Mouse (Mus musculus): Measurements from ENCODE around the gene Zfp362.
A peak's percentile ranks its signal among the peaks of the same experiment; 100 is the strongest.

The Zfp362 gene

DNA sequence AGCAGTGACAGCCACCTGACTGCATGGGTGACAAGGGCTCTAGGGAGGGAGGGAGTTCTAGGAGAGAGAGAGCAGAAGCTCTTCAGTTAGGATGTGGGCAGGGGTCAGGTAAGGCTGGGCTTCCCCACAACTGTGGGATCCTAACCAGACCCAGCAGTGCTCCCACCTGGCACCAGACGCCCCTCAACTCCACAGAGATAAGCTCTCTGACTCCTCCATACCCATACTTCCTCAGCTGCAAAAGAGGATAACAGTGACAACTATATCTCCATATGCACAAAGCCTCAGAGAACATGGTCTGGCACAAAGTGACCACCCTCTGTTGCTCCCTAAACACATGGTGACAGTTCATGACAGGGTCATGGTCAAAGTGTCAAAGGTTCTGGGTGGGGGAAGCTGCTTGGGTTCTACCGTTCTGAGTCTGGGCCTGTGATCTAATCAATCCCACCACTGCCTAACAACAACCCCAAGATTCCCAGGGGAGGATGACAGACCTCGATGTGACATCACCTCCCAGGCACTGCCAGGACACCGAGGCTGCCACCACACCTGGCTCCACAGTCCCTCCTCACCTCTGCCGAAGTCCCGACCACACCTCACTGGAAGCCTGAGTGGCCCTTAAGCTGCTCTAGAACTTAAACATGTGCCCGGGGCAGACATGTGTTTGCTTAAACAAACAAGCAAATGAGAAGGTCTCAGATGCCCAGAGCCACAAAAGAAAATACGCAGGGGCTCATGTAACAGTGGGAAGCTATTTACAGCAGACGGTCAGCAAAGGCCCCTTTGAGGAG lies 4.0 kb downstream of the Zfp362 start:
- no peak for DNase-seq (ENCODE audit: low read depth, low spot score)

- no peak for DNase-seq (ENCODE audit: low read depth, low spot score)
Observed at GRCm38 (mm10) chr4:128796788-128797187, 9.1 kb downstream of the Zfp362 start.

GRCm38 (mm10) chr4:128795596-128795995 lies 10.2 kb downstream of the Zfp362 start:
- no peak for DNase-seq (ENCODE audit: low read depth, low spot score)

GRCm38 (mm10) chr4:128794198-128794597 lies 11.6 kb downstream of the Zfp362 start:
- DNase-seq (ENCODE audit: low read depth, low spot score) = peak; percentile 19

GRCm38 (mm10) chr4:128793710-128794109 lies 12.1 kb downstream of the Zfp362 start:
- DNase-seq (ENCODE audit: low read depth, low spot score) = peak; percentile 85

DNA sequence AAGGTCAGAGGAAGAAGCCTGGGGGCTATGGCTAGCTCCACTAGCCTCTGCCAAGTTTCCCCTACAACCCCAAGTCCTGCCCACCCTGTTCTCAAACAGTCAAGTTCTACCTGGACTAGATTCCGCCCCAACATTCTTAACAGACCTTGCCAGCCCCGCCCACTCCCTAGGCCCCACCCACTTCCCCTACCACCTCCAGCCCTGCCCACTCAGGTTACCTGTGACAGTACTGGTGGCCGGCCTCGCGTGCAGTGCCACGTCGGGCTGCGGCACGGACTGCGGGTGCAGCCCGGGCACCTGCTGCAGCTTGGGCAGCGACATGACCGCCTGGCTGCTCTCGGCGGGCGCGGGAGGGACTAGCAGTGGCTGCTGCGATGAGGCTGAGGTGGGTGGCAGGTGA lies 16.2 kb downstream of the Zfp362 start:
- no peak for DNase-seq (ENCODE audit: low read depth, low spot score)

DNA sequence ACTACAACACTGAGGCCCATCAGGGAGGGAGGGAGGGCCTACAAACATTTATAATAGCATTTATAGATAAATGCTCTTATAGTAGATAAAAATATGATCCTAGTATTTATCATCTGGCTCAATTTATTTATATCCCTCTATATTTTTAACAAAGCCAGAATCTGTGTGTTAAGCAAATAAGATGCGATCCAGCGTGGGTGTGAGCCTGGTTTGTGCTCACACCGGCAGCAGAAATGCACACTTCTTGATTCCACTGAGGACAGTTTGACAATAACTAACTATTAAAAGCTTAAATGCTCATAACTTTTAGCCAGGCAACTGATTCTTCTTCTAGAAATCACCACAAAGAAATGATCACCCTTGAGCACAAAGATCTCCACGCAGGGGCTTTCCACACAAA lies 17.7 kb downstream of the Zfp362 start:
- DNase-seq (ENCODE audit: low read depth, low spot score) = no peak

- DNase-seq (ENCODE audit: low read depth, low spot score) = no peak
Observed at GRCm38 (mm10) chr4:128787023-128787939, 18.6 kb downstream of the Zfp362 start.

GRCm38 (mm10) chr4:128785921-128786654 lies 19.8 kb downstream of the Zfp362 start:
- no peak for DNase-seq (ENCODE audit: low read depth, low spot score)

DNA sequence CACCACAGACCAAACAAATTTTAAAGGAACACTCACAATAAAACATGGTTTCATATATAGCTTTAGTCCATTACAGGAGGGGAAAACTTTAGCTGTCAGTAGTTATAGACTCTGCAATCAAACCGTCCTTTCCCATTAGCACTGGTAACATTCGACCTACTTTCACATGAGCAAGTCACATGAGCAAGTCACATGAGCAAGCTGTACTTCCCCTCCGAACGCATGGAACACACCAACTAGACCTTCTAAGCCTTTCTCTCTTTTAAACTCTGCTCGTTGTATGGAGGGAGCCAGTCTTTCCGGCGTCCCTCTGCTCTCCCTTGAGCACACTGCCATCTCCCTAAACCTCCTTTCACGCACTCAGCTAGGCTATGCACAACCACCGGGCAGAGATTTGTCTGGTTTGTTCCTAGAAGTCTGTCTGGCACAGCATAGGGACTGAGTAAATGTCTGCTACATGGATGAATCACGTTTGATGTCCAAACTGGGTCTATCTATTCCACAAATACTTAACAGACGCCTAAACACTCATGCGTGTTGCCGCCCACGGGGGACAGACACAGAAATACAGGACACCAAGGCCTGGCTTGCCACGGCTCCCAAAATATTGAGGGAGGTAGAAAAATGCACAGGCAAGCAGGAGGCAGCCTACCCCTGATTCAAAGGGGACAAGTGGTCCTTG lies 20.8 kb downstream of the Zfp362 start:
- no peak for DNase-seq (ENCODE audit: low read depth, low spot score)

DNA sequence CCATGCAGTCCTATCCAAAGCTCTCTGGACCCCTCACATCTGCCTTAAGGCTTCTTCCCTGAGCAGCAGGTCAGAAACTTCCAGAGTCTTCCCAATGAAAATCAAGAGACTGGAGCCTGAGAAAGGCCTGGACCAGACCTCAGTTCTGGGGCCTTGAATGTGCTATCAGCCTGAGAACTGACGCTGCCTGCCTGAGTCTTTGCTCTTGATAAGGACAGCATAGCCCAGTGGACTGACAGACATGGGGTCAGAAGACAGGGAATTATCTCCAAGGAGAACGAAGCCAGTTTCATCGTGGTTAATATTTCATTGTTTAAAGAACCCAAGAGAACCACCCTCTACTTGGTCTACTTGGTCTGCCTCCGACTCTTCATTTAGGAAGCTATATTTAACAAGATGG lies 23.2 kb downstream of the Zfp362 start:
- no peak for DNase-seq (ENCODE audit: low read depth, low spot score)

DNA sequence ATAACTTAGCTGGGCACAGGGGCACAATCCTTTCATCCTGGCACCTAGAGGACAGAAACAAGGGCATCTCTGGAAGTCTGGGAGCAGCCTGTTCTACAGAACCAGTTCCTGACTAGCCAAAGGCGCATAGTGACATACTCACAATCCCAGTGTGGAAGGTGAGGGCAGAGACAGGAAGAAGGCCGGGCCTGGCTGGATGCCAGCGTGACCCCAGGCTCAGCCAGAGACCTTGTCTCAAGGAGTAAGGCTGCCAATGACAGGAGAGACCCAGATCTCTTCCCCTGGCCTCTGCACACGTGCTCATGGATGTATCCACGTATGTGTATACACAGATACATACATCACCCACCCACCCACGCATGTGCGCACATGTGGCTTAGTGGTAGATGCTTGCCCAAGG lies 23.8 kb downstream of the Zfp362 start:
- DNase-seq (ENCODE audit: low read depth, low spot score) = no peak

GRCm38 (mm10) chr4:128777593-128777992 lies 28.3 kb downstream of the Zfp362 start:
- no peak for DNase-seq (ENCODE audit: low read depth, low spot score)

- peak; percentile 76 for DNase-seq (ENCODE audit: low read depth, low spot score)
Observed at GRCm38 (mm10) chr4:128776568-128777289, 29.1 kb downstream of the Zfp362 start.

- peak; percentile 50 for DNase-seq (ENCODE audit: low read depth, low spot score)
Observed at GRCm38 (mm10) chr4:128774467-128774866, 31.4 kb downstream of the Zfp362 start.

- DNase-seq (ENCODE audit: low read depth, low spot score) = no peak
Observed at GRCm38 (mm10) chr4:128773820-128774219, 32.0 kb downstream of the Zfp362 start.

DNA sequence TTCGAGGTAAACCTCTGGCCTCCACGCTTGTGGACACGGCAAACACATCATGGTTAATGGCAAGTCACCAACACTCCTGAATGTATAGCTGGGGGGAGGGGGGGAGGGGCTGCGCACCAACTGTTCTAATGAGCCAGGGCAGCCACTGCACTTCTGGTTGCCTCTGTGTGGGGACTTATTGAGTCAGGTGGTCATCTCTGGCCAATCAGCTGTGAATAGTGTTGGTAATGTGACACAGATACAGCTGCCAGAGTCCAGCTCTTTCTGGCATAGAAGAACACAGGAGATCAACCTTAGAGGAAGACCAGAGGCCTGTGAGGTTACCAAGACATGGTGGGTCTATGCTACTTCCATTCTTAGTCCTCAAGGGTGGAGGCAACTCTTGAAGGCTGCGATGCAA lies 35.1 kb downstream of the Zfp362 start:
- no peak for DNase-seq (ENCODE audit: low read depth, low spot score)

GRCm38 (mm10) chr4:128769569-128770355 lies 36.1 kb downstream of the Zfp362 start:
- no peak for DNase-seq (ENCODE audit: low read depth, low spot score)

- no peak for DNase-seq (ENCODE audit: low read depth, low spot score)
Observed at GRCm38 (mm10) chr4:128768120-128768519, 37.7 kb downstream of the Zfp362 start.

GRCm38 (mm10) chr4:128766929-128767328 lies 38.9 kb downstream of the Zfp362 start:
- DNase-seq (ENCODE audit: low read depth, low spot score) = no peak
